Mouse (Mus musculus): ENCODE data around the gene Ablim2.

- TF ChIP-seq POLR2A (IDR thresholded peaks at IDR 0.05; ENCODE audit: borderline replicate concordance, extremely low read depth, insufficient read depth, insufficient read length, poor library complexity, severe bottlenecking), result no peak
- no peak for TF ChIP-seq CTCF (IDR thresholded peaks at IDR 0.05; ENCODE audit: borderline replicate concordance, extremely low read depth, insufficient read depth, insufficient read length)
Measured at GRCm38 (mm10) chr5:35900401-35901225, 142.9 kb downstream of the Ablim2 start.

All from brain, embryonic 14.5 days (tissue).